Mouse (Mus musculus) megakaryocyte, embryonic 14.5 days (primary cell): ENCODE measurements around the gene Olfr131.
"Not testable (repeated sequence)": the region's sequence is repeated elsewhere in the genome, so short reads cannot be mapped to it uniquely, and the experiment has no call there.

Experiments
- FLI1 ChIP-seq: IDR thresholded peaks from 2 replicates; pipeline ENCODE4 v1.6.1; 2012; ENCODE audit warnings: low read length, inconsistent platforms, mixed read lengths
- GATA1 ChIP-seq: IDR thresholded peaks from 3 replicates; pipeline ENCODE4 v1.6.1; 2012; ENCODE audit warnings: mixed read lengths, low read length, inconsistent platforms, borderline replicate concordance

GRCm38 (mm10) chr17:38124199-38124598 is 35.7 kb upstream of the Olfr131 start:
- not testable (repeated sequence) for TF ChIP-seq GATA1, FLI1
